Mouse (Mus musculus): Measurements from ENCODE around the gene Nptn.

DNA sequence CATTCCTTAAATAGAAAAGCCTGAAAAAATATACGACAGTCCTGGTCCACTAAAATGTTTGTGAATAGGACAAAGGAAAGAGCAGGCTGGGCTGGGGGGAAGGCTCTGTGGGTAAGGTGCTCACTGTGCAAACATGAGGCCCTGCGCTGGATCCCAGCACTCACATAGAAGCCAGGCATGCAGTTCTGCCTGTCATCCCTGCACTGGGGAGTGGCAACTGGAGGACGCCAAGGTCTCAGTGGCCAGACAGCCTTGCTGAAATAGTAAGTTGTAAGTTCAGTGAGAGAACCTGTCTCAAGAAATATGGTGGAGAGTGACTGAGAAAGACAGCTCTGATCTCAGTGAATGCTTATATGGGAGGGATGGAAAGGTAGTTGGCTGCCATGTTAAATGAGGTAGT is 78.6 kb downstream of the Nptn start:
- TF ChIP-seq CTCF (IDR thresholded peaks at IDR 0.05; ENCODE audit: extremely low read depth, insufficient read depth, insufficient read length, insufficient replicate concordance) = no peak
- TF ChIP-seq POLR2A (IDR thresholded peaks at IDR 0.05; ENCODE audit: low read depth, low read length) = no peak

Measured in spleen, adult 2 months (tissue).